Mouse (Mus musculus) left cerebral cortex, adult 11 months (tissue): ENCODE measurements around the gene Pitpna.

Experiments
- DNase-seq: peaks from one replicate; pipeline ENCODE4 v3.0.0; 2022; ENCODE audit warnings: low spot score

Gene Pitpna

GRCm38 (mm10) chr11:75631561-75632225, 43.8 kb downstream of the Pitpna start:
- DNase-seq: no peak

- no peak for DNase-seq
These were observed 45.0 kb downstream of the Pitpna start for GRCm38 (mm10) chr11:75632921-75633320.

GRCm38 (mm10) chr11:75634801-75635200, 46.9 kb downstream of the Pitpna start:
- DNase-seq: no peak

GRCm38 (mm10) chr11:75635315-75635714, 47.4 kb downstream of the Pitpna start:
- no peak for DNase-seq

GRCm38 (mm10) chr11:75643323-75643722, 55.4 kb downstream of the Pitpna start:
- DNase-seq: no peak

- no peak for DNase-seq
These were observed 56.8 kb downstream of the Pitpna start for GRCm38 (mm10) chr11:75644684-75645083.

GRCm38 (mm10) chr11:75647681-75648211, 59.8 kb downstream of the Pitpna start:
- DNase-seq: no peak

- no peak for DNase-seq
These were observed 61.3 kb downstream of the Pitpna start for GRCm38 (mm10) chr11:75649155-75649561.

- no peak for DNase-seq
These were observed 62.4 kb downstream of the Pitpna start, which contains the start of gene Myo1c for GRCm38 (mm10) chr11:75650311-75650710. Gene Myo1c (plus strand): TSS chr11:75650504.

- no peak for DNase-seq
These were observed 63.1 kb downstream of the Pitpna start for GRCm38 (mm10) chr11:75650958-75651425.

- peak; percentile 59 for DNase-seq
These were observed 63.7 kb downstream of the Pitpna start for GRCm38 (mm10) chr11:75651426-75652221.

- DNase-seq: no peak
These were observed 64.5 kb downstream of the Pitpna start for GRCm38 (mm10) chr11:75652222-75652941.

GRCm38 (mm10) chr11:75652942-75653684, 65.2 kb downstream of the Pitpna start:
- no peak for DNase-seq

- DNase-seq: no peak
These were observed 66.0 kb downstream of the Pitpna start for GRCm38 (mm10) chr11:75653781-75654470.

- DNase-seq: no peak
These were observed 66.8 kb downstream of the Pitpna start for GRCm38 (mm10) chr11:75654471-75655390.

- no peak for DNase-seq
These were observed 68.0 kb downstream of the Pitpna start for GRCm38 (mm10) chr11:75655621-75656545.

- no peak for DNase-seq
These were observed 69.0 kb downstream of the Pitpna start for GRCm38 (mm10) chr11:75656621-75657590.

GRCm38 (mm10) chr11:75657841-75658240, 69.9 kb downstream of the Pitpna start:
- DNase-seq: no peak
